Mouse (Mus musculus) heart, embryonic 13.5 days (tissue): ENCODE results near the gene Arhgef3. TPM values are rescaled to one million over a fixed set of nuclear protein-coding genes. Genes with fewer than 3 reads are reported as not detected.
A peak's percentile ranks its signal among the peaks of the same experiment; 100 is the strongest.

Source experiments
- ATAC-seq: fragments of 200-750 bp; cut with Nextera tagmentation; 2 replicates; pipeline ENCODE4 v1.8.0; 2017; ENCODE audit warnings: moderate TSS enrichment; ENCODE audit not compliant: insufficient number of reproducible peaks, low FRiP score, low TSS enrichment; ENCODE audit errors: extremely low read depth
- H3K27ac ChIP-seq: fragments of 300-500 bp; sonication (generic); replicated peaks from 2 replicates; pipeline ENCODE4 v1.5.1; 2015; ENCODE audit warnings: moderate library complexity, mild to moderate bottlenecking, inconsistent platforms
- H3K27me3 ChIP-seq: fragments of 300-500 bp; sonication (generic); replicated peaks from 2 replicates; pipeline ENCODE4 v1.6.1; 2015; ENCODE audit warnings: mild to moderate bottlenecking, inconsistent platforms
- H3K36me3 ChIP-seq: fragments of 300-500 bp; sonication (generic); 2 replicates; pipeline ENCODE4 v1.6.1; 2015; ENCODE audit warnings: mild to moderate bottlenecking, inconsistent platforms
- H3K4me1 ChIP-seq: fragments of 300-500 bp; sonication (generic); 2 replicates; pipeline ENCODE4 v1.6.1; 2015; ENCODE audit warnings: inconsistent platforms
- H3K4me2 ChIP-seq: fragments of 300-500 bp; sonication (generic); 2 replicates; pipeline ENCODE4 v1.6.1; 2015; ENCODE audit warnings: inconsistent platforms, mild to moderate bottlenecking, moderate library complexity
- H3K4me3 ChIP-seq: fragments of 300-500 bp; sonication (generic); 2 replicates; pipeline ENCODE4 v1.5.1; 2015; ENCODE audit warnings: moderate library complexity, mild to moderate bottlenecking, inconsistent platforms
- H3K9ac ChIP-seq: fragments of 300-500 bp; sonication (generic); 2 replicates; pipeline ENCODE4 v1.6.1; 2015; ENCODE audit warnings: inconsistent platforms, mild to moderate bottlenecking, moderate library complexity
- H3K9me3 ChIP-seq: fragments of 300-500 bp; sonication (generic); 2 replicates; pipeline ENCODE4 v1.6.1; 2016; ENCODE audit warnings: inconsistent platforms
- whole genome bisulfite sequencing: fragments of 180-500 bp; shearing (Covaris S2); methylation state at CpG from one replicate; pipeline ENCODE4 v1.1.7; 2015; ENCODE audit warnings: mixed read lengths; 5-methylcytosine and 5-hydroxymethylcytosine counted together
- polyA plus RNA-seq: library from polyadenylated mRNA; unstranded; fragments of >200 nt; fragmentation: Nextera tagmentation; extraction: Ambion mirVana; gene quantifications from 2 replicates; pipeline ENCODE4 v1.2.1, GENCODE M21; 2015

Gene Arhgef3
- polyA plus RNA-seq, 1 experiment from 2014 or later = 13.2 TPM

DNA sequence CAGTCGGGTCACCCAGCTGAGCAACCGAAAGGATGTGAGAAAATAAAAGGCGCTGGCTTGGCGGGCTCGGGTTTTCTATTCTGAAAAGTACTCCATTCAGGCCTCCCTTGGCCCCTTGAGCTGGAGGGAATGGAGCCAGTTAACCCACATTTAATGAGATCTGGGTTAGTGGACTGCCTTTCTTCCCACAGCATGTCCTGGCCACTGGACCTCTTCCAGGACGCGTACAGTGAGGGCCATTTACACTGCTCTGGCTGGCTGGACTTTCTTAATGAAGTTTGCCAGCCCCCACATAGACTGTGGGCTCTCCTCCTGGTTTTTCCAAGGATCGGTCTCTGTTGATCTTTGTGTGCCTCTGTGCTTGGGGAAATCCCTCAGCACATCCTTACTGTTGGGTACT, 52.1 kb downstream of the Arhgef3 start:
- Histone ChIP-seq H3K36me3 (no peaks in the 10 kb centered on the region), H3K27me3 (peaks cover 42% of the 10 kb centered on the region), H3K4me3 (no peak overlapping the region), H3K4me2 (0 out of 2 replicates have a peak overlapping the region, but pooled peaks have one; percentile 7), H3K4me1 (peaks cover 49% of the 10 kb centered on the region), H3K9ac (no peak overlapping the region), H3K9me3 (no peaks in the 10 kb centered on the region), H3K27ac (peak overlapping the region; percentile 70)
- no peak for ATAC-seq
- WGBS = 66% methylated on average over 8 of the region's 8 CpGs

DNA sequence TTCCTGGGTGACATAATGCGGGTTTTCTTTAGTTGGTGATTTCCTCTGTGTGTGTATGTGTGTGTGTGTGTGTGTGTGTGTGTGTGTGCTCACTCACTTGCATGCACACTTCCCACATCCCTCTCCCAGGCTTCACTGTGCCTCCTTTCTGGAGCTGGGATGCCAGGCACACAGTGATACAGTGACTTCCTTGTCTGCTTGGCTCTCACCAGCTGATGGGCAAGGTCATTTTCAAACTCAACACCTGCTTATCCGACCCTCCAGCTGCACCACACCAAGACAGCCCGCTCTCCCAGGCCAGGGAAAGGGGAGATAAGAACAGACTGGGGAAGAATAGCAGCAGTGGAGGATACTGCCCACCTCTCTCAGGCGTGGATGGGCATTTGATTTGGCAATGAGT, 52.5 kb downstream of the Arhgef3 start:
- Histone ChIP-seq H3K27me3 (peaks cover 42% of the 10 kb centered on the region), H3K9ac (no peak overlapping the region), H3K4me2 (peak overlapping the region; percentile 7; the same call in 1 of the 2 replicates), H3K9me3 (no peaks in the 10 kb centered on the region), H3K4me1 (peaks cover 53% of the 10 kb centered on the region), H3K27ac (peak overlapping the region; percentile 70), H3K4me3 (no peak overlapping the region), H3K36me3 (no peaks in the 10 kb centered on the region)
- 9% methylated on average over 4 of the region's 4 CpGs for whole genome bisulfite sequencing
- peak; percentile 40; the same call in 1 of the 2 replicates for ATAC-seq

DNA sequence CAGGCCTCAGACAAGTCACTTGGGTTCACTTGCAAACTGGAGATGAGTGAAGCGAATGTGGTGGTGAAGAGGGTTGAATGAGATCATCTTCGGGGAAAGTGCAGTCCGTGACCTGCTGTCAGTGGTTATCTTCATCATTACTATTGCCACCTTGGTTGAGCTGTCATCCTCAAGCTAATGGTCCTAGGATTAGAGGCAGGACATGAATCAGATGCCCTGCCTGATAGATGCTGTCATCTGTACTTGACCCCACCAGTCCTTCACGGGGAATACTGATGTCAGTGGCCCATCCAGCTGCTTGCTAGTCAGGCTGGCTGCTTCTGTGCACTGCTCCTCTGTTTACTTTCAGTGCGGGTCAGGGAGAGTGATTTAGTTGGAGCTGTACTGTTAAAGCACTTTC, 53.7 kb downstream of the Arhgef3 start:
- Histone ChIP-seq H3K36me3 (no peaks in the 10 kb centered on the region), H3K27ac (peak overlapping the region; percentile 12; the same call in 1 of the 2 replicates), H3K4me2 (no peak overlapping the region), H3K27me3 (peaks cover 44% of the 10 kb centered on the region), H3K9ac (no peak overlapping the region), H3K9me3 (no peaks in the 10 kb centered on the region), H3K4me3 (no peak overlapping the region), H3K4me1 (peaks cover 65% of the 10 kb centered on the region)
- 44% methylated on average over 5 of the region's 5 CpGs for WGBS
- ATAC-seq = no peak

DNA sequence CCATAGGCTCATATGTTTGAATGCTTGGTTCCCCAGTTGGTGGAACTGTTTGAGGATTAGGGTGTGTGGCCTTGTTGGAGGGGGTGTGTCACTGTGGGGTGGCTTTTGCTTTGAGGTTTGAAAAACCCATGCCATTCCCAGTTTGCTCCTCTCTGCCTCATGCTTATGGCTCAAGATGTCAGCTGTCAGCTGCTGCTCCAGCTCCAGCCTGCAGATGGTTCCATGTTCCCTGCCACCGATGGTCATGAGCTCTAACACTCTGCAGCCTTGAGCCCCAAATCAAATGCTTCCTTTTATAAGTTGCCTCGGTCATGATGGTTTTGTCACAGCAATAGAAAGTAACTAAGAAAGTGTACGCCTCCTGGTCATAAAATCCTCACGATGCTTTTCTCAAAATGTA, 54.6 kb downstream of the Arhgef3 start:
- H3K27me3 ChIP-seq = peaks cover 45% of the 10 kb centered on the region
- H3K9me3 ChIP-seq = no peaks in the 10 kb centered on the region
- H3K4me2 ChIP-seq = no peak overlapping the region
- 84% methylated on average over 4 of the region's 4 CpGs for WGBS
- no peak overlapping the region for H3K4me3 ChIP-seq
- peaks cover 69% of the 10 kb centered on the region for H3K4me1 ChIP-seq
- no peak for ATAC-seq
- no peaks in the 10 kb centered on the region for H3K36me3 ChIP-seq
- H3K9ac ChIP-seq = no peak overlapping the region
- no peak overlapping the region for H3K27ac ChIP-seq

- no peak for ATAC-seq
- H3K27ac ChIP-seq = peak overlapping the region; percentile 71; the same call in 1 of the 2 replicates
- no peak overlapping the region for H3K4me2 ChIP-seq
- H3K4me3 ChIP-seq = no peak overlapping the region
- no peaks in the 10 kb centered on the region for H3K36me3 ChIP-seq
- H3K9me3 ChIP-seq = no peaks in the 10 kb centered on the region
- H3K27me3 ChIP-seq = peaks cover 47% of the 10 kb centered on the region
- H3K9ac ChIP-seq = no peak overlapping the region
- H3K4me1 ChIP-seq = peaks cover 77% of the 10 kb centered on the region
- WGBS = 94% methylated on average over 2 of the region's 2 CpGs
These were observed 55.7 kb downstream of the Arhgef3 start for GRCm38 (mm10) chr14:27170421-27170820.

- peak overlapping the region; percentile 34; the same call in 1 of the 2 replicates for H3K9ac ChIP-seq
- 34% methylated on average over 14 of the region's 14 CpGs for WGBS
- H3K27ac ChIP-seq = peak overlapping the region; percentile 71
- peaks cover 77% of the 10 kb centered on the region for H3K4me1 ChIP-seq
- H3K27me3 ChIP-seq = peaks cover 49% of the 10 kb centered on the region
- no peak overlapping the region for H3K4me3 ChIP-seq
- ATAC-seq = no peak
- H3K4me2 ChIP-seq = no peak overlapping the region
- H3K36me3 ChIP-seq = no peaks in the 10 kb centered on the region
- H3K9me3 ChIP-seq = no peaks in the 10 kb centered on the region
These were observed 56.6 kb downstream of the Arhgef3 start for GRCm38 (mm10) chr14:27171175-27171830.

DNA sequence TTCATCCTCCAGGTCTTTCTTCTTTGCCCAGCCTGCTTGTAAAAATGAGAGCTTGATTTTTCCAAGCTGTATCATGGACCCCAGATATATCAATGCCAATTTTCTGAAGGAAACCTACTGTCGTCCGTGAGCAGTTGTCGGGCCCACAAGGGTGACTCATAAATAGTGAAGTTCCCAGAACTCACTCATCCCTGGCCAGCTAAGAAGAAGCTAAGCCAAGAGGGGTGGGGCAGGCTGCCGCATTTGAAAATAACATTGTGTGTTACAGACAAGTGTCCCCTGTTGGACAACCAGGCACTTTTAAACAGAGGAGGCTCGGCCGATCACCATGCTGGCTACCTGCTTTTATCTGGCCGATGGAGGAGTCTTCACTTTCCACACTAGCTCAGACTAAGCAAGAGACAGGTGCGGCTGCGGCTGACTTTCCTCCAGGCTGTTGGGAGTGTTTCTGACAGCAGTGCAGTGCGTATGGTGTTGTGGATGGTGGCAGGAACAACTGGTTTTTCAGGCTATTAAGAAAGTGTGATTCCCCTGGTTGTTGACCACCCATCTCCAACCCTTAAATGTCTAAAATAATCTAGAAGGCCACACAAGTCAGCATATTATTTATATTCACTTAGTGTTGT, 58.6 kb downstream of the Arhgef3 start:
- ATAC-seq = no peak
- Histone ChIP-seq H3K27ac (no peak overlapping the region), H3K9ac (no peak overlapping the region), H3K27me3 (peaks cover 49% of the 10 kb centered on the region), H3K4me3 (no peak overlapping the region), H3K4me1 (peaks cover 62% of the 10 kb centered on the region), H3K9me3 (no peaks in the 10 kb centered on the region), H3K36me3 (no peaks in the 10 kb centered on the region), H3K4me2 (no peak overlapping the region)
- 73% methylated on average over 10 of the region's 10 CpGs for WGBS

DNA sequence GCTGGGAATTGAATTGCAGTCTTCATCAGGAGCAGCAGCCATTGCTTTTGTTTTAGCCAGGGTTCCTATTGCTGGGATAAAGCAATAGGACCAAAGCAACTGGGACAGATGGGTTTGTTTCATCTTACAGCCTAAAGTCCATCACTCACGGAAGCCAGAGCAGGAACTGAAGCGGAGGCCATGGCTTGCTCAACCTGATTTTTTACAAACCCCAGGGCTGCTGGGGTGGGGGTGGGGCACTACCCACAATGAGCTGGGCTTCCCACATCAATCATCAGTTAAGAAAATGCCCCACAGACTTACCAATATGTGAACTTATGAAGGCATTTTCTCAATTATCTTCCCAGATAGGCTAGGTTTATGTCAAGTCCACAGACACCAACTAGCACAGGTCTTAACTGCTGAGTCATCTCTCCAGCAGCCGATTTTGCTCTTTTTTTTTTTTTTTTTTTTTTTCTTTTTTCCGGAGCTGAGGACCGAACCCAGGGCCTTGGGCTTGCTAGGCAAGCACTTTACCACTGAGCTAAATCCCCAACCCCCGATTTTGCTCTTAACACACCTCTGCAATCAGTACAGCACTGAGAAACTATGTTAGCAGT, 59.6 kb downstream of the Arhgef3 start:
- Histone ChIP-seq H3K27me3 (peaks cover 48% of the 10 kb centered on the region), H3K4me2 (no peak overlapping the region), H3K4me1 (peaks cover 62% of the 10 kb centered on the region), H3K4me3 (no peak overlapping the region), H3K36me3 (no peaks in the 10 kb centered on the region), H3K9me3 (no peaks in the 10 kb centered on the region), H3K27ac (no peak overlapping the region), H3K9ac (no peak overlapping the region)
- ATAC-seq = no peak
- 59% methylated on average over 6 of the region's 6 CpGs for WGBS

GRCm38 (mm10) chr14:27174831-27175301, 60.2 kb downstream of the Arhgef3 start:
- Histone ChIP-seq H3K9me3 (no peaks in the 10 kb centered on the region), H3K36me3 (no peaks in the 10 kb centered on the region), H3K27me3 (peaks cover 44% of the 10 kb centered on the region), H3K9ac (no peak overlapping the region), H3K4me3 (no peak overlapping the region), H3K27ac (no peak overlapping the region), H3K4me2 (no peak overlapping the region), H3K4me1 (peaks cover 60% of the 10 kb centered on the region)
- ATAC-seq = no peak
- WGBS = 76% methylated on average over 12 of the region's 12 CpGs

- 81% methylated on average over 11 of the region's 11 CpGs for WGBS
- H3K9me3 ChIP-seq = no peaks in the 10 kb centered on the region
- H3K27me3 ChIP-seq = peaks cover 39% of the 10 kb centered on the region
- H3K4me1 ChIP-seq = peaks cover 55% of the 10 kb centered on the region
- H3K27ac ChIP-seq = no peak overlapping the region
- H3K9ac ChIP-seq = no peak overlapping the region
- H3K36me3 ChIP-seq = no peaks in the 10 kb centered on the region
- H3K4me2 ChIP-seq = no peak overlapping the region
- ATAC-seq = no peak
- no peak overlapping the region for H3K4me3 ChIP-seq
These were observed 60.6 kb downstream of the Arhgef3 start for GRCm38 (mm10) chr14:27175343-27175742.

DNA sequence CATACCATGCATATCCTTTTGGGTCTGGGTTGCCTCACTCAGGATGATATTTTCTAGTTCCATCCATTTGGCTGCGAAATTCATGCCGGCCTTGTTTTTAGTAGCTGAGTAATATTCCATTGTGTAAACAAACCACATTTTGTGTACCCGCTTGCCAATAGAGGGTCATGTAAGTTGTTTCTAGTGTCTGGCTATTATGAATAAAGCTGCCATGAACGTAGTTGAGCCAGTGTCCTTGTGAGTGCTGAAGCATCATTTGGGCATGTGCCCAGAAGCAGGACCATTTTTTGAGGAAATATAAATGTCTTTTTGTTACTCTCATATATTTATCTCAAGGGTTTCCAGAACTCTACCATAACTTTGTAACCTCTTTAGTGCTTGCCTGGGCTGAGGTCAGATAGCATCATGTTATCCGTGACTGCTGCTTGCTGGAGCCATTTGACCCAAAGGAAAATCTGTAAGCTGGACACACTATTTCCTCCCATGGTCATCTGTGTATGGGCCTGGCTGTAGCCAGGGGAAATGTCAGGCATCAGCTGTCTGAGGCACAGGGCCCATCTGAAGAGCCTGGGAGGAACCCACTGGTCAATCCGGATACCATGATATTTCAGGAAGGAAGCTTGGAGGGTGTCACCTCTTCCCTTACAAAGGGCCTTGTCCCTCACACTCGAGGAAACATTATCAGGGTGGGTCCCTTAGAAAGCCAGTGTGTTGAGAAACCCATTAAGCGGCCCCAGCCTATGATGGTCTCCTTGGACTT, 63.3 kb downstream of the Arhgef3 start:
- H3K9me3 ChIP-seq = no peaks in the 10 kb centered on the region
- ATAC-seq = no peak
- WGBS = 74% methylated on average over 8 of the region's 8 CpGs
- H3K27ac ChIP-seq = peak overlapping the region; percentile 26; the same call in 1 of the 2 replicates
- H3K4me3 ChIP-seq = no peak overlapping the region
- H3K36me3 ChIP-seq = no peaks in the 10 kb centered on the region
- H3K4me1 ChIP-seq = peaks cover 46% of the 10 kb centered on the region
- no peak overlapping the region for H3K4me2 ChIP-seq
- H3K27me3 ChIP-seq = peaks cover 21% of the 10 kb centered on the region
- no peak overlapping the region for H3K9ac ChIP-seq
